Mouse (Mus musculus) activated CD4-positive, CD25-positive, alpha-beta regulatory T cell, adult 4 months (primary cell): ENCODE data around the gene Polr2a. TPM values are rescaled to one million over a fixed set of nuclear protein-coding genes. Genes with fewer than 3 reads are reported as not detected.

Experiments used
- ATAC-seq: one replicate; pipeline ENCODE4 v1.8.0; 2017
- polyA plus RNA-seq, 2 experiments: library from polyadenylated mRNA; unstranded; fragments of 100-300 nt; shearing (Covaris generic); gene quantifications; one replicate each; pipeline ENCODE4 v1.2.1; 2017

Polr2a gene
- polyA plus RNA-seq, 2 experiments from 2014 or later = 24.0 to 28.8 TPM

- no peak for ATAC-seq
Measured at GRCm38 (mm10) chr11:69781828-69782227, 23.4 kb upstream of the Polr2a start.

- ATAC-seq = no peak
Measured at GRCm38 (mm10) chr11:69778985-69779384, 20.5 kb upstream of the Polr2a start.

GRCm38 (mm10) chr11:69778258-69778982, 20.0 kb upstream of the Polr2a start:
- no peak for ATAC-seq

- ATAC-seq = no peak
Measured at GRCm38 (mm10) chr11:69777504-69778257, 19.2 kb upstream of the Polr2a start.

GRCm38 (mm10) chr11:69776488-69776887, 18.1 kb upstream of the Polr2a start:
- no peak for ATAC-seq

GRCm38 (mm10) chr11:69775716-69776115, 17.3 kb upstream of the Polr2a start:
- ATAC-seq = no peak

GRCm38 (mm10) chr11:69774961-69775360, 16.5 kb upstream of the Polr2a start:
- ATAC-seq = no peak

GRCm38 (mm10) chr11:69767625-69767909, 9.1 kb upstream of the Polr2a start:
- ATAC-seq = no peak

- no peak for ATAC-seq
Measured at GRCm38 (mm10) chr11:69766872-69767624, 8.6 kb upstream of the Polr2a start.

- peak; percentile 83 for ATAC-seq
Measured at GRCm38 (mm10) chr11:69766126-69766609, 7.7 kb upstream of the Polr2a start.

GRCm38 (mm10) chr11:69765221-69766125, 7.0 kb upstream of the Polr2a start, which contains the start of gene Zbtb4:
TSS of gene Zbtb4 (plus strand) at chr11:69765912.
- peak; percentile 33 for ATAC-seq

GRCm38 (mm10) chr11:69763551-69763950, 5.1 kb upstream of the Polr2a start:
- ATAC-seq = no peak

- no peak for ATAC-seq
Measured at GRCm38 (mm10) chr11:69761868-69762267, 3.4 kb upstream of the Polr2a start, which contains the start of gene Slc35g3. TSS of gene Slc35g3 (minus strand) at chr11:69761968.

- ATAC-seq = no peak
Measured at GRCm38 (mm10) chr11:69760901-69761200, 2.4 kb upstream of the Polr2a start.

GRCm38 (mm10) chr11:69760160-69760900, 1.9 kb upstream of the Polr2a start:
- ATAC-seq = no peak

- peak; percentile 59 for ATAC-seq
Measured at GRCm38 (mm10) chr11:69758971-69759721, 709 bp upstream of the Polr2a start.

GRCm38 (mm10) chr11:69758090-69758456, 364 bp downstream of the Polr2a start:
- peak; percentile 24 for ATAC-seq

- ATAC-seq = peak; percentile 15
Measured at GRCm38 (mm10) chr11:69757303-69758089, 941 bp downstream of the Polr2a start.

- ATAC-seq = no peak
Measured at GRCm38 (mm10) chr11:69754701-69755100, 3.7 kb downstream of the Polr2a start.

- no peak for ATAC-seq
Measured at GRCm38 (mm10) chr11:69754233-69754632, 4.2 kb downstream of the Polr2a start.
